Mouse (Mus musculus) bone marrow, adult 2 months (tissue): ENCODE measurements around the gene Dgkb.

ENCODE experiments used
- CTCF ChIP-seq: fragments of 200-500 bp; IDR thresholded peaks from 2 replicates; pipeline ENCODE4 v1.5.1; 2011; ENCODE audit warnings: low read length, control low read depth; ENCODE audit not compliant: control insufficient read depth, insufficient read depth
- POLR2A ChIP-seq: fragments of 200-500 bp; IDR thresholded peaks from 2 replicates; pipeline ENCODE4 v1.6.1; 2011; ENCODE audit warnings: low read depth, mild to moderate bottlenecking, control low read depth, low read length, borderline replicate concordance; ENCODE audit not compliant: control insufficient read depth

DNA sequence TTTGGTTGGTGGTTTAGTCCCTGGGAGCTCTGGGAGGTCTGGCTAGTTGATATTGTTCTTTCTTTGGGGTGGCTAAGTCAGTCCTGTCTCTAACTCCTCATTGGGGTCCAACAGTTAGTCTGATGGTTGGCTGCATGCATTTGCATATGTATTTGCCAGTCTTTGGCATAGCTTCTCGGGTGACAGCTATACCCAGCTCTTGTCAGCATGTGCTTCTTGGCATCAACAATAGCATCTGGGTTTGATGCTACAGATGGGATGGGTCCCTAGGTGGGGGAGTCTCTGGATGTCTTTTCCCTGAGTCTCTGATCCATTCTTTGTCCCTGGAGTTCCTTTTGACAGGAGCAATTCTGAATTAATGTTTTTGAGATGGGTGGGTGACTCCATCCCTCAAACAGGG lies 790.6 kb downstream of the Dgkb start:
- TF ChIP-seq CTCF (no peak), POLR2A (no peak)
